Mouse (Mus musculus) erythroblast, embryonic 14.5 days (primary cell): ENCODE measurements at regions not wholly inside any gene's neighbourhood (a gene's known extent, or its start where the extent isn't known, plus 50 kb on each side); places are given as distances from the start of the nearest gene placed in this dataset.

Source experiments
- H3K27me3 ChIP-seq: 2 replicates; pipeline ENCODE4 v1.6.1; 2012; ENCODE audit warnings: inconsistent platforms; ENCODE audit not compliant: control insufficient read depth
- H3K36me3 ChIP-seq: 2 replicates; pipeline ENCODE4 v1.6.1; 2012; ENCODE audit warnings: mild to moderate bottlenecking, inconsistent platforms; ENCODE audit not compliant: control insufficient read depth
- H3K4me1 ChIP-seq: 2 replicates; pipeline ENCODE4 v1.6.1; 2012; ENCODE audit warnings: inconsistent platforms; ENCODE audit not compliant: control insufficient read depth
- H3K4me3 ChIP-seq: replicated peaks from 2 replicates; pipeline ENCODE3; 2012; ENCODE audit warnings: moderate library complexity, mild to moderate bottlenecking, inconsistent platforms
- H3K9me3 ChIP-seq: 2 replicates; pipeline ENCODE4 v1.6.1; 2012; ENCODE audit warnings: low read length, inconsistent platforms, mixed read lengths; ENCODE audit not compliant: control insufficient read depth
- GATA1 ChIP-seq: IDR thresholded peaks from 2 replicates; pipeline ENCODE4 v1.6.1; 2012; ENCODE audit warnings: low read length, inconsistent platforms, mixed read lengths
- TAL1 ChIP-seq: IDR thresholded peaks from 3 replicates; pipeline ENCODE4 v1.6.1; 2012; ENCODE audit warnings: low read length, inconsistent platforms, mixed read lengths

DNA sequence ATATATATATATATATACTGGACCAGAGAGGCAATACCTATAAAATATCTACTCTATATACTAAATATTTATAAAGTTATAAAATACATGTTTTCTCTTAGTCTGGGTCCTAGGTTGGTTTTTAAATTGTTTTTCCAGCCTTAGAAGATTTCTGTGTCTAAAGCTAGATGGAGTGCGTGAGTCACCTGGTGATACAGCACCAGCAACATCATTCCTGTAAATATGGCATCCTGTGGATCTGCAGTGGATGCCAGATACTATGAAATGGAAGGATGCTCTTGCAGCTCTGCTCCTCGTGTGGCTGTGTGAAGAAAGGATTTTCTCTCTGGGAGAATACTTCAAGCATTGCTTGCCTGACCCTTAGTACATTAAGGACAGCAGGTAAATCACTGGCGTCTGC is 761.2 kb downstream of the Adgrl2 start:
- Histone ChIP-seq H3K9me3 (no peaks in the 10 kb centered on the region), H3K4me3 (no peak overlapping the region), H3K36me3 (no peaks in the 10 kb centered on the region), H3K4me1 (no peaks in the 10 kb centered on the region), H3K27me3 (no peaks in the 10 kb centered on the region)
- TF ChIP-seq GATA1, result no peak
- TF ChIP-seq TAL1, result no peak

DNA sequence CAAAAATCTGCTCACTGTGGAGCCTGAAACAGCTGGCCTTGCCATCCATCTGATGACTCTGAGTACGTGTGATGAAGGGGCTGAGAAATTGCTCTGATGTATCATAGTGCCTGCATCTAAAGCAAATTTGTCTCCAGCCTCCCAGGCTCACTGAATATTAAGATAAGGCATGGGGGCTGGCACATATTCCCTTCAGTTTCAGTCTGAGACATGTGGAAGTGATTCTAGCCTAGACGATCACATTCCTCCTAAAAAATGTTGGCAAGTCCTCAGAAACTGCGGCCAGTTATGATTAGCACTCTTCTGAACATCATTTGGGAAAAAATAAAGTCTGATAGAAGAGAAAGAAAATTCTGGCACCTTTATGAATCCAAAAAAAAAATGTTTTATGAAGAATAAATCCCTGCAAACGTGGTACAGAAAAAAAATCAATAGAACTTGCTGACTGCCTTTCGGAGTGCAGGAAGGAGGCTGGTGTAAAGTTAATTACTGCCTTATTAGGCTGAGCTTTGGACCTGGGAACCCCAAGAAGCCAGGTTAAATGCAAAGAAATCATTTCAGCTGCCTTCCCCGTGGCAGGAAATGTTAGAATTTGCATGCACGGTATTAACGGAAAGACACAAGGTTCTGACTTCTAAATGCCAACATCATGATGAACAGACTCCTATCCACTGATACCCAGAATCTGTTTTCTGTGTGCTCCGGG is 762.2 kb downstream of the Adgrl2 start:
- Histone ChIP-seq H3K9me3 (no peaks in the 10 kb centered on the region), H3K36me3 (no peaks in the 10 kb centered on the region), H3K4me1 (no peaks in the 10 kb centered on the region), H3K27me3 (no peaks in the 10 kb centered on the region), H3K4me3 (no peak overlapping the region)
- TF ChIP-seq TAL1 (no peak), GATA1 (no peak)

DNA sequence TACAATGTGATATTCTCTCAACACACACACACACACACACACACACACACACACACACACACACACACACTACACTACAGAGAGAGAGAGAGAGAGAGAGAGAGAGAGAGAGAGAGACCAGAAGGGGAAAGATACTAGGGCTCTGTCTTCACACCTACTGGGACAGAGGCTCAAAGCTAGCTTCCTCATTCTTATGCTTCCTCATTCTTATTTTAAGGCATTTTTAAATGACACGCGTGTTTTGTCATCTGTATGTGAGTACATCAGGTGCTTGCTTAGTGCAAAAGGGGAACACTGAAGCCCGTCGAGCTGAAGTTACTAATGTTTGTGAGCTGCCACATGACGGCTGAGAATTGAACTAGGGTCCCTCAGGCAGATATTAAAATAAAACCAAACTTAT is 769.5 kb downstream of the Adgrl2 start:
- H3K4me1 ChIP-seq, result no peaks in the 10 kb centered on the region
- H3K9me3 ChIP-seq, result peaks cover 3% of the 10 kb centered on the region; the same call in 1 of the 2 replicates
- H3K4me3 ChIP-seq, result no peak overlapping the region
- no peak for TF ChIP-seq TAL1
- no peak for TF ChIP-seq GATA1
- H3K27me3 ChIP-seq, result no peaks in the 10 kb centered on the region
- H3K36me3 ChIP-seq, result no peaks in the 10 kb centered on the region

DNA sequence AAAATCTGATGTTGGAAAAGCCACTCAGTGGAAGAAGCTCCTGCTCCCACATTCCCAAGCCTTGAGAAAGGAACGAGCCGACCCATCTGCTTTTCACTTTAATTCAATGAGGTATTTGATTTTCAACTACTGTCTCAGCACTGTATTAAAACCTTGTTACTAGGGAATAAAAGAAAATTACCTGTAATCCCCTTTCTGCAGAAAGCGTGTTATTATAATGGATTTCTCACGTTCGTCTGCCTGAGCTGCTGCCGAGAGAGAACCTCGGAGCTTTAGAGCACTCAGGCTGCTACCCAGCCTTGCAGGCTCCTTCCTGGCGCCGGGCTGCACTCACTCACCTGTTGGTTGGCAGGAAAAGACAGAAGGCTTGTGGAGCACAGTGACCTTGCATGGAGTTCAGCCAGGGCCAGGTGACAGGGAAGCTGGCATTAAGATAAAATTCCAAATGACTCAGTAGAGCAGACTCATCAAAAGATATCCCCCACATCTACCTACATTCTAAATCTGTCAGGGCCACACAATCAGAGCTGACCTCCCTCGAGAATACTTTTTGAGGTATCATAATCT is 770.2 kb downstream of the Adgrl2 start:
- H3K36me3 ChIP-seq, result no peaks in the 10 kb centered on the region
- TF ChIP-seq GATA1 (no peak), TAL1 (no peak)
- no peak overlapping the region for H3K4me3 ChIP-seq
- no peaks in the 10 kb centered on the region for H3K4me1 ChIP-seq
- no peaks in the 10 kb centered on the region for H3K27me3 ChIP-seq
- peaks cover 3% of the 10 kb centered on the region; the same call in 1 of the 2 replicates for H3K9me3 ChIP-seq

DNA sequence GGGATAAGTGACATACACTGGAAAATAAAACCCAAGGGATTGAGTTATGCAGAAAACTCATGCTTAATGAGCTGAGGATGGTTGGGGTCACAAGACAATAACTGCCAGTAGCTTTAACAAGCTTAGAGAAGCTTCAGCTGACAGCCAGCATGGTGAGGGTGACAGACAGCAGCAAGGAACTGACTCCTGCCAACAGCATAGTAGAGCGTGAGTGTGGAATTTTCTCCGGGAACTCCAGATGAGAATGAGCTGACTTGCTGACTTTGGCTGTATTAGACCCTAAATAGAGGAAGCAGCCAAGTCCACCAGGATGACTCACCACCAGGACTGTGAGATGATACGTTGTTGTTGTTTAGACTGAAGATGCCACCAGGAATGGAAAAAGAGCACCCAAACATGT is 788.2 kb downstream of the Adgrl2 start:
- no peaks in the 10 kb centered on the region for H3K4me1 ChIP-seq
- no peak overlapping the region for H3K4me3 ChIP-seq
- H3K36me3 ChIP-seq, result no peaks in the 10 kb centered on the region
- TF ChIP-seq GATA1, result no peak
- no peak for TF ChIP-seq TAL1
- H3K27me3 ChIP-seq, result no peaks in the 10 kb centered on the region
- H3K9me3 ChIP-seq, result no peaks in the 10 kb centered on the region

DNA sequence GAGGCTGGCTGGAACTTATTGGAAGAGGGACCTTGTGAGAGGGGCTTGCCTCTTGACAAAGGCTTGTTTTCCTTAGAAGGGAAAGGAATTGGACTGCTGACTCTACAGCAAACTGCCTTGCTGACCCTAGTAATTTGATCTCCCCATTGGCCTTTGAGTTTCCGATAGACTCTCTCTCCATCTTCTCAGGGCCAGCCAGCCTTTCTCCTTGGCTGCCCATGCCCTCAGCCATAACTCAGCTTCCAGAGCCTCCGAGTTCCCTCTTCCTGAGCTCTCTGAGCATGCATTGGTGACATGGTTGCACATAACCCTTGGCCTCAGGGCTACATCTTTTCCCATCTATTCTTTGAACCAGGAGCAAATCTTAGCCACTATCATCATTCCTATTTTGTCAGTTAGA is 803.7 kb downstream of the Adgrl2 start:
- Histone ChIP-seq H3K27me3 (no peaks in the 10 kb centered on the region), H3K9me3 (0 out of 2 replicates have a peak, but pooled peaks cover 5% of the 10 kb centered on the region), H3K4me3 (no peak overlapping the region), H3K36me3 (no peaks in the 10 kb centered on the region), H3K4me1 (no peaks in the 10 kb centered on the region)
- TF ChIP-seq GATA1 (no peak), TAL1 (no peak)

DNA sequence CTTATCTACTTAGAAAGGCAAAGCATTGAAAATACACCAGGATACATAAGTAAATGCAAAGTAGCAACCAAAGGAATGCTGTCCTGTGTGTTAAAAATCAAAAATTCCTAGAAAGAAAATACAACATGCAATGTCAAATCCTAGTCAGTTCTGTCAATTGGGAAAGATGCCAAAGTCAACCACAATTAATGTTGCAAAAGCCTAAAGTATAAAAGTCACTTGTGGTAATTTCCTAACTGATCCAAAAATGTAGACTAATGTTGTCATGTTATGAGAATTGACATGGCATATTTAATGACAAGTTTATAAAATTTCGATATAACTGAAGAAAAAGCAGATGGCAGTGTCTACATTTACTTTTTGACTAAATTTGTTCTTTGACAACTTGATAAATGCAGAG is 822.8 kb downstream of the Adgrl2 start:
- H3K4me3 ChIP-seq, result no peak overlapping the region
- TF ChIP-seq TAL1 (no peak), GATA1 (no peak)
- no peaks in the 10 kb centered on the region for H3K36me3 ChIP-seq
- no peaks in the 10 kb centered on the region for H3K4me1 ChIP-seq
- peaks cover 4% of the 10 kb centered on the region for H3K9me3 ChIP-seq
- H3K27me3 ChIP-seq, result no peaks in the 10 kb centered on the region

DNA sequence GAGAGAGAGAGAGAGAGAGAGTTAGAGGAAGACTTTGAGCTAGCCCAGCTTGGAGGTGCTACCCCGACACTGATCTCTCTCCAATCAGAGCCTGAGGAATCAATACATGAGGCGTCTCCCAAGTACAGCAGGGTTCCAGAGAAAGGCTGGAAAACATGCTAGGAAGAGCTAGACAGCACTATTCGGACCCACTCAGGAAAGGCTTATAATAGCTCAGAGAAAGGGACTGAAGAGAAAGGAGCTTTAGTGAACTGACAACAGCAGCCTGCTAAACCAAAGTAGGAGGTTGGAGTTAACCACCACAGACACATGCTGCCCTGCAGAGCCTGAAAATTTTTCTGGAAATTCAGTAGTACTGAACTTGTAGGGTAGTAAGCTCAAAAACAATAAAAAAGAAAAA is 831.3 kb downstream of the Adgrl2 start:
- TF ChIP-seq TAL1, result no peak
- TF ChIP-seq GATA1, result no peak
- H3K36me3 ChIP-seq, result no peaks in the 10 kb centered on the region
- no peaks in the 10 kb centered on the region for H3K4me1 ChIP-seq
- H3K9me3 ChIP-seq, result no peaks in the 10 kb centered on the region
- H3K27me3 ChIP-seq, result no peaks in the 10 kb centered on the region
- H3K4me3 ChIP-seq, result no peak overlapping the region

DNA sequence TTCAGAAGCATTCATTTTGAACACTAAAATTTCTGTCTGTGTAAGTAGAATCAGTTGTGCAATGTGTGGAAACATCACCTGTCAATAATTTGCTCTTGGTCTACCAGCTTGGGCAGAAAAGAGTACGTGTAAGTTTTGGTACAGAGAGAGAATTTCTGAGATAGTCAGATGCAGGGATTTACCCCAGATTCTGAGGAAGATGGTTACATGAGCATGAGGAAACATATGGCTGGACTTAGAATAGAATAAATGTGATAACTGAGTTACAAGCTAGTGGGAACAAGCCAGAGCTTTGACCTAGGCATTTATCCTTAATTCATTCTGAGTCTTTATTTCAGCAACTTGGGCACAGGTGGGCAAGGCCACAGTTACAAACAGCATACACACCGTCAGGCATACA is 831.8 kb downstream of the Adgrl2 start:
- Histone ChIP-seq H3K4me3 (no peak overlapping the region), H3K4me1 (no peaks in the 10 kb centered on the region)

More for the DNA sequence above, 831.8 kb downstream of the Adgrl2 start:
- H3K36me3 ChIP-seq, result no peaks in the 10 kb centered on the region
- H3K27me3 ChIP-seq, result no peaks in the 10 kb centered on the region
- TF ChIP-seq TAL1, result no peak
- TF ChIP-seq GATA1, result no peak
- H3K9me3 ChIP-seq, result no peaks in the 10 kb centered on the region
